Mouse (Mus musculus) stomach, embryonic 15.5 days (tissue): ENCODE results near the gene C1qtnf1. TPM values are rescaled to one million over a fixed set of nuclear protein-coding genes. Genes with fewer than 3 reads are reported as not detected.

ENCODE experiments used
- ATAC-seq: fragments of 200-750 bp; cut with Nextera tagmentation; 2 replicates; pipeline ENCODE4 v1.8.0; 2017; ENCODE audit warnings: low read depth, moderate number of reproducible peaks, moderate TSS enrichment; ENCODE audit not compliant: insufficient read depth, low FRiP score
- H3K27ac ChIP-seq: fragments of 300-500 bp; sonication (generic); 2 replicates; pipeline ENCODE4 v1.5.1; 2015; ENCODE audit warnings: mild to moderate bottlenecking, inconsistent platforms
- H3K27me3 ChIP-seq: fragments of 300-500 bp; sonication (generic); replicated peaks from 2 replicates; pipeline ENCODE4 v1.6.1; 2015; ENCODE audit warnings: inconsistent platforms
- H3K36me3 ChIP-seq: fragments of 300-500 bp; sonication (generic); 2 replicates; pipeline ENCODE4 v1.6.1; 2015; ENCODE audit warnings: inconsistent platforms
- H3K4me1 ChIP-seq: fragments of 300-500 bp; sonication (generic); 2 replicates; pipeline ENCODE4 v1.6.1; 2015; ENCODE audit warnings: inconsistent platforms
- H3K4me2 ChIP-seq: fragments of 300-500 bp; sonication (generic); 2 replicates; pipeline ENCODE4 v1.6.1; 2015; ENCODE audit warnings: mild to moderate bottlenecking, inconsistent platforms
- H3K4me3 ChIP-seq: fragments of 300-500 bp; sonication (generic); replicated peaks from 2 replicates; pipeline ENCODE4 v1.5.1; 2015; ENCODE audit warnings: inconsistent platforms
- H3K9ac ChIP-seq: fragments of 300-500 bp; sonication (generic); 2 replicates; pipeline ENCODE4 v1.6.1; 2015; ENCODE audit warnings: inconsistent platforms
- H3K9me3 ChIP-seq: fragments of 300-500 bp; sonication (generic); 2 replicates; pipeline ENCODE4 v1.6.1; 2016; ENCODE audit warnings: inconsistent platforms
- WGBS: fragments of 180-500 bp; shearing (Covaris S2); methylation state at CpG from one replicate; pipeline ENCODE4 v1.1.7; 2015; 5-methylcytosine and 5-hydroxymethylcytosine counted together
- polyA plus RNA-seq: library from polyadenylated mRNA; unstranded; fragments of >200 nt; fragmentation: Nextera tagmentation; extraction: Ambion mirVana; gene quantifications from 2 replicates; pipeline ENCODE4 v1.2.1, GENCODE M21; 2015

Gene C1qtnf1
- polyA plus RNA-seq, 1 experiment from 2014 or later: 6.8 TPM

GRCm38 (mm10) chr11:118481751-118482150 is 53.7 kb downstream of the C1qtnf1 start:
- Histone ChIP-seq H3K9me3 (no peaks in the 10 kb centered on the region), H3K36me3 (peaks cover 8% of the 10 kb centered on the region)
- WGBS: 79% methylated on average over 14 of the region's 14 CpGs

GRCm38 (mm10) chr11:118484169-118484568 is 56.2 kb downstream of the C1qtnf1 start:
- Histone ChIP-seq H3K9me3 (no peaks in the 10 kb centered on the region), H3K36me3 (peaks cover 5% of the 10 kb centered on the region), H3K4me1 (no peaks in the 10 kb centered on the region), H3K4me3 (no peak overlapping the region), H3K4me2 (no peak overlapping the region), H3K9ac (no peak overlapping the region), H3K27ac (no peak overlapping the region), H3K27me3 (no peaks in the 10 kb centered on the region)
- ATAC-seq: no peak
- 81% methylated on average over 8 of the region's 8 CpGs for WGBS

More at GRCm38 (mm10) chr11:118481751-118482150, 53.7 kb downstream of the C1qtnf1 start:
- no peak for ATAC-seq
- peaks cover 11% of the 10 kb centered on the region for H3K4me1 ChIP-seq
- H3K4me2 ChIP-seq: no peak overlapping the region
- no peaks in the 10 kb centered on the region for H3K27me3 ChIP-seq
- H3K27ac ChIP-seq: no peak overlapping the region
- H3K9ac ChIP-seq: no peak overlapping the region
- H3K4me3 ChIP-seq: no peak overlapping the region

- 75% methylated on average over 11 of the region's 11 CpGs for WGBS
- Histone ChIP-seq H3K4me2 (no peak overlapping the region), H3K4me3 (no peak overlapping the region), H3K27me3 (no peaks in the 10 kb centered on the region; the same call in 1 of the 2 replicates), H3K9ac (no peak overlapping the region), H3K9me3 (no peaks in the 10 kb centered on the region), H3K27ac (no peak overlapping the region; the same call in 1 of the 2 replicates), H3K4me1 (no peaks in the 10 kb centered on the region), H3K36me3 (peaks cover 3% of the 10 kb centered on the region; the same call in 1 of the 2 replicates)
- ATAC-seq: no peak
These were observed 57.3 kb downstream of the C1qtnf1 start for GRCm38 (mm10) chr11:118485338-118485737.

GRCm38 (mm10) chr11:118485780-118486179 is 57.8 kb downstream of the C1qtnf1 start:
- peaks cover 3% of the 10 kb centered on the region; the same call in 1 of the 2 replicates for H3K36me3 ChIP-seq
- no peak overlapping the region for H3K9ac ChIP-seq
- WGBS: 83% methylated on average over 3 of the region's 3 CpGs
- H3K4me1 ChIP-seq: no peaks in the 10 kb centered on the region
- no peaks in the 10 kb centered on the region for H3K9me3 ChIP-seq
- no peak overlapping the region for H3K4me3 ChIP-seq
- no peak for ATAC-seq
- no peak overlapping the region for H3K4me2 ChIP-seq
- no peak overlapping the region for H3K27ac ChIP-seq
- H3K27me3 ChIP-seq: no peaks in the 10 kb centered on the region; the same call in 1 of the 2 replicates

- Histone ChIP-seq H3K4me3 (no peak overlapping the region), H3K27me3 (no peaks in the 10 kb centered on the region; the same call in 1 of the 2 replicates), H3K9me3 (no peaks in the 10 kb centered on the region), H3K4me2 (no peak overlapping the region), H3K36me3 (peaks cover 3% of the 10 kb centered on the region; the same call in 1 of the 2 replicates), H3K4me1 (no peaks in the 10 kb centered on the region), H3K9ac (no peak overlapping the region), H3K27ac (no peak overlapping the region)
- no peak for ATAC-seq
- 94% methylated on average over 6 of the region's 6 CpGs for WGBS
These were observed 58.3 kb downstream of the C1qtnf1 start for GRCm38 (mm10) chr11:118486281-118486680.

GRCm38 (mm10) chr11:118486881-118487772 is 59.1 kb downstream of the C1qtnf1 start:
- WGBS: 87% methylated on average over 29 of the region's 29 CpGs
- no peak for ATAC-seq

GRCm38 (mm10) chr11:118488191-118488906 is 60.3 kb downstream of the C1qtnf1 start:
- 75% methylated on average over 8 of the region's 8 CpGs for WGBS
- Histone ChIP-seq H3K9me3 (no peaks in the 10 kb centered on the region), H3K4me3 (no peak overlapping the region), H3K9ac (no peak overlapping the region), H3K27me3 (no peaks in the 10 kb centered on the region; the same call in 1 of the 2 replicates), H3K36me3 (peaks cover 3% of the 10 kb centered on the region; the same call in 1 of the 2 replicates), H3K4me1 (no peaks in the 10 kb centered on the region), H3K4me2 (no peak overlapping the region), H3K27ac (no peak overlapping the region)
- no peak for ATAC-seq

More at GRCm38 (mm10) chr11:118486881-118487772, 59.1 kb downstream of the C1qtnf1 start:
- Histone ChIP-seq H3K9ac (no peak overlapping the region), H3K27ac (no peak overlapping the region), H3K4me2 (no peak overlapping the region), H3K4me1 (no peaks in the 10 kb centered on the region), H3K36me3 (peaks cover 3% of the 10 kb centered on the region; the same call in 1 of the 2 replicates), H3K9me3 (no peaks in the 10 kb centered on the region), H3K4me3 (no peak overlapping the region), H3K27me3 (no peaks in the 10 kb centered on the region; the same call in 1 of the 2 replicates)

- 70% methylated on average over 12 of the region's 12 CpGs for WGBS
- H3K27me3 ChIP-seq: no peaks in the 10 kb centered on the region; the same call in 1 of the 2 replicates
- H3K4me3 ChIP-seq: no peak overlapping the region
- no peak overlapping the region for H3K27ac ChIP-seq
- no peaks in the 10 kb centered on the region for H3K9me3 ChIP-seq
- no peak overlapping the region for H3K9ac ChIP-seq
- no peak overlapping the region for H3K4me2 ChIP-seq
- ATAC-seq: no peak
- no peaks in the 10 kb centered on the region for H3K4me1 ChIP-seq
- H3K36me3 ChIP-seq: peaks cover 3% of the 10 kb centered on the region; the same call in 1 of the 2 replicates
These were observed 60.9 kb downstream of the C1qtnf1 start for GRCm38 (mm10) chr11:118488907-118489270.

- Histone ChIP-seq H3K9me3 (no peaks in the 10 kb centered on the region), H3K4me3 (peak overlapping the region; percentile 18; the same call in 1 of the 2 replicates), H3K27me3 (no peaks in the 10 kb centered on the region; the same call in 1 of the 2 replicates), H3K9ac (no peak overlapping the region), H3K27ac (no peak overlapping the region), H3K4me1 (no peaks in the 10 kb centered on the region), H3K4me2 (peak overlapping the region; percentile 45), H3K36me3 (0 out of 2 replicates have a peak, but pooled peaks cover 3% of the 10 kb centered on the region)
- WGBS: 25% methylated on average over 22 of the region's 22 CpGs
- peak; percentile 37; the same call in 1 of the 2 replicates for ATAC-seq
These were observed 62.7 kb downstream of the C1qtnf1 start for GRCm38 (mm10) chr11:118490566-118491218.

GRCm38 (mm10) chr11:118491230-118491629 is 63.2 kb downstream of the C1qtnf1 start:
- 89% methylated on average over 7 of the region's 7 CpGs for WGBS

GRCm38 (mm10) chr11:118493458-118493857 is 65.5 kb downstream of the C1qtnf1 start:
- H3K9me3 ChIP-seq: no peaks in the 10 kb centered on the region
- H3K4me2 ChIP-seq: no peak overlapping the region
- no peak overlapping the region for H3K9ac ChIP-seq
- H3K27me3 ChIP-seq: no peaks in the 10 kb centered on the region; the same call in 1 of the 2 replicates
- no peak for ATAC-seq
- no peaks in the 10 kb centered on the region for H3K4me1 ChIP-seq
- no peaks in the 10 kb centered on the region for H3K36me3 ChIP-seq
- H3K27ac ChIP-seq: no peak overlapping the region
- no peak overlapping the region for H3K4me3 ChIP-seq
- WGBS: 62% methylated on average over 2 of the region's 2 CpGs

More at GRCm38 (mm10) chr11:118491230-118491629, 63.2 kb downstream of the C1qtnf1 start:
- no peak overlapping the region for H3K4me3 ChIP-seq
- H3K9me3 ChIP-seq: no peaks in the 10 kb centered on the region
- H3K36me3 ChIP-seq: 0 out of 2 replicates have a peak, but pooled peaks cover 3% of the 10 kb centered on the region
- H3K4me2 ChIP-seq: no peak overlapping the region
- no peak overlapping the region for H3K9ac ChIP-seq
- H3K27me3 ChIP-seq: no peaks in the 10 kb centered on the region; the same call in 1 of the 2 replicates
- no peaks in the 10 kb centered on the region for H3K4me1 ChIP-seq
- no peak overlapping the region for H3K27ac ChIP-seq
- ATAC-seq: no peak
